Mouse (Mus musculus) stomach, postnatal 0 days (tissue): ENCODE measurements at regions not wholly inside any gene's neighbourhood (a gene's known extent, or its start where the extent isn't known, plus 50 kb on each side); places are given as distances from the start of the nearest gene placed in this dataset.

Source experiments
- CTCF ChIP-seq: IDR thresholded peaks from 2 replicates; pipeline ENCODE4 v1.5.1; 2016; ENCODE audit warnings: antibody characterized with exemption, low read depth, mild to moderate bottlenecking, moderate library complexity
- EP300 ChIP-seq: optimal IDR thresholded peaks from 2 replicates; pipeline ENCODE3; 2016; ENCODE audit warnings: antibody characterized with exemption

DNA sequence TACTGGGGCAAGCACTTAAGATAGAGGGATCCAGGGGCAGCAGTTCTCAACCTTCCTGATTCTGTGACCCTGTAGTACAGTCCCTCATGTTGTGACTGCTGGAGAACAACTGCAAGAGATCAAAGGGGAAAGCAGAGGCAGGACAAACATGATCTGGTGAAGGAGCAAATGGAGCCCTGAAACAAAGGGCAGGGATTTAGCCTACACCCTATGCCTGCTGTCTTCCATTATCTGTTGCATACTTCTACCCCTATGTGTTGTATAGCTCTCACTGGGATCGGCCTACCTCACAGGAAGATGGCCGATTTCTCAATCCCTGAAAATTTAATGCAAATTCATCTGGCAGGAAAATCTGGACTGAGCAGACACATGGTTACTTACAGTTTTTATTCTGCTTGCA lies 334.3 kb downstream of the Tmem182 start:
- no peak for TF ChIP-seq CTCF
- TF ChIP-seq EP300, result no peak
